Comparison of ENCODE assay signal across 7 mouse cellular contexts in the genomic region with DNA sequence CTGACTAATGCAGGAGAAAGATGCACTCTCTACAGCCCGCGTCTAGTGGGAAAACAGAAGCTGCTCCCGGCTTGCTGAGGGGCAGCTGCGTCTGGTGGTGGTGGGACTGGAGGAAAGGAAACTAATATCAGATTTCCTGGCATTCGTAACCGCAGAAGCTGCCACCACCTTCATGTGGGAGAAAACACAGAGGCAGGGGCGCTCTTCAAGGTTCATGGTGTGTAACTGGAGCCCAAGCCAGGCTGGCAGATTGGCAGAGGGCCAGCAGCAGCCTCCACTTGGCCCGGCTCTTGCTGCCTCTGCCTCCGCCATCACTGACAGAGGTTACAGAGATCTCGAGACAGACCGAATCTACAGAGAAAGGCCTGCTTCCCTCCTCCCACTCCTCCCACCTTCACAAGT.
DNase-seq lines count a peak whose midpoint lies in the region; ATAC-seq lines count a peak whose summit lies in the region.

No protein-coding gene starts in this region.

- H3K4me1 ChIP-seq in embryonic facial prominence, embryonic 15.5 days = peaks cover 23% of the 10 kb centered on the region
- H3K4me1 ChIP-seq in lung, embryonic 16.5 days (replicated peaks; ENCODE audit: control insufficient read depth, insufficient read depth, low read length) = peaks cover 10% of the 10 kb centered on the region

- no peaks in the 10 kb centered on the region for H3K36me3 ChIP-seq in embryonic facial prominence, embryonic 15.5 days
- no peaks in the 10 kb centered on the region for H3K36me3 ChIP-seq in lung, embryonic 16.5 days (ENCODE audit: control insufficient read depth, insufficient read depth, low read length)

- H3K4me3 ChIP-seq in embryonic facial prominence, embryonic 15.5 days (replicated peaks) = no peak overlapping the region; the same call in 1 of the 2 replicates
- peak overlapping the region; percentile 27 for H3K4me3 ChIP-seq in lung, embryonic 16.5 days (ENCODE audit: low read length)

- no peaks in the 10 kb centered on the region for H3K9me3 ChIP-seq in embryonic facial prominence, embryonic 15.5 days (replicated peaks)
- no peaks in the 10 kb centered on the region for H3K9me3 ChIP-seq in lung, embryonic 16.5 days (ENCODE audit: control insufficient read depth, low read length)

- peak; percentile 73 for ATAC-seq in embryonic facial prominence, embryonic 15.5 days (ENCODE audit: insufficient number of reproducible peaks, low FRiP score, low TSS enrichment, low read depth)
- ATAC-seq in lung, embryonic 16.5 days (ENCODE audit: low read depth) = peak; percentile 86

- WGBS in embryonic facial prominence, embryonic 15.5 days = 8% methylated on average over 11 of the region's 11 CpGs
- under 1% methylated on average over 11 of the region's 11 CpGs for WGBS in lung, embryonic 16.5 days

- H3K9ac ChIP-seq in embryonic facial prominence, embryonic 15.5 days = no peak overlapping the region
- H3K9ac ChIP-seq in lung, embryonic 16.5 days (ENCODE audit: low read length) = peak overlapping the region; percentile 39; the same call in 1 of the 2 replicates

- peak overlapping the region; percentile 13; the same call in 1 of the 2 replicates for H3K4me2 ChIP-seq in embryonic facial prominence, embryonic 15.5 days (replicated peaks)
- H3K4me2 ChIP-seq in lung, embryonic 16.5 days (ENCODE audit: low read depth, low read length) = peak overlapping the region; percentile 47

- intact Hi-C loops in heart, postnatal 10 days (cut with DNase I) = no loop called here

- H3K27me3 ChIP-seq in embryonic facial prominence, embryonic 15.5 days = no peaks in the 10 kb centered on the region
- H3K27me3 ChIP-seq in lung, embryonic 16.5 days (ENCODE audit: control insufficient read depth, insufficient read depth, low read depth, low read length) = no peaks in the 10 kb centered on the region

- H3K27ac ChIP-seq in embryonic facial prominence, embryonic 15.5 days (replicated peaks) = no peak overlapping the region
- H3K27ac ChIP-seq in lung, embryonic 16.5 days (ENCODE audit: low read length) = no peak overlapping the region

- DNase-seq in 416B (ENCODE audit: low read depth) (peak; percentile 91), MN1 (ENCODE audit: low spot score) (peak; percentile 78)
- peak; percentile 41 to 59 for DNase-seq in heart, postnatal 10 days
- DNase-seq in kidney, postnatal 14 days = peak; percentile 81
- DNase-seq in ovary, postnatal 14 days (ENCODE audit: low spot score) = peak; percentile 48
